Mouse (Mus musculus) kidney, adult 2 months (tissue): ENCODE data around the gene Phyhd1. TPM values are rescaled to one million over a fixed set of nuclear protein-coding genes. Genes with fewer than 3 reads are reported as not detected.

ENCODE experiments used
- DNase-seq: peaks from one replicate; pipeline ENCODE4 v3.0.0; 2021
- H3K27ac ChIP-seq: fragments of 200-500 bp; 2 replicates; pipeline ENCODE4 v1.5.1; 2012; ENCODE audit warnings: low read depth, low read length, control low read depth, inconsistent platforms; ENCODE audit not compliant: insufficient read depth
- H3K27me3 ChIP-seq: fragments of 200-500 bp; replicated peaks from 2 replicates; pipeline ENCODE4 v1.6.1; 2012; ENCODE audit warnings: mild to moderate bottlenecking, moderate library complexity, low read length, inconsistent platforms; ENCODE audit not compliant: control insufficient read depth, insufficient read depth
- H3K36me3 ChIP-seq: fragments of 200-500 bp; 2 replicates; pipeline ENCODE4 v1.6.1; 2012; ENCODE audit warnings: mild to moderate bottlenecking, moderate library complexity, low read length, inconsistent platforms; ENCODE audit not compliant: control insufficient read depth, insufficient read depth
- H3K4me1 ChIP-seq: fragments of 200-500 bp; 2 replicates; pipeline ENCODE4 v1.6.1; 2011; ENCODE audit warnings: low read length; ENCODE audit not compliant: control insufficient read depth, insufficient read depth
- H3K4me3 ChIP-seq: fragments of 200-500 bp; 2 replicates; pipeline ENCODE4 v1.5.1; 2011; ENCODE audit warnings: mild to moderate bottlenecking, low read depth, low read length, control low read depth; ENCODE audit not compliant: insufficient read depth
- CTCF ChIP-seq: fragments of 200-500 bp; conservative IDR thresholded peaks from 2 replicates; pipeline ENCODE4 v1.5.1; 2011; ENCODE audit warnings: low read depth, mild to moderate bottlenecking, control low read depth, low read length, moderate library complexity, mixed read lengths; ENCODE audit not compliant: insufficient read depth, insufficient read length
- POLR2A ChIP-seq: fragments of 200-500 bp; IDR thresholded peaks from one replicate; pipeline ENCODE4 v1.6.1; 2011; ENCODE audit warnings: low read depth, low read length, control low read depth
- WGBS: fragments of 180-500 bp; shearing (Covaris S2); methylation state at CpG from one replicate; pipeline ENCODE4 v1.1.7; 2018; 5-methylcytosine and 5-hydroxymethylcytosine counted together
- polyA plus RNA-seq: library from polyadenylated mRNA; depleted of rRNA; stranded (reverse); fragments of >200 nt; gene quantifications from 2 replicates; pipeline ENCODE4 v1.2.3, GENCODE M21; 2012

Phyhd1 gene
- polyA plus RNA-seq, 1 experiment = 117 TPM

- no peak for DNase-seq
- no peak overlapping the region for H3K27ac ChIP-seq
- TF ChIP-seq POLR2A = no peak
- no peak for TF ChIP-seq CTCF
- 84% methylated on average over 3 of the region's 3 CpGs for WGBS
- H3K27me3 ChIP-seq = no peaks in the 10 kb centered on the region
- H3K36me3 ChIP-seq = peaks cover 8% of the 10 kb centered on the region
- no peak overlapping the region for H3K4me3 ChIP-seq
- no peaks in the 10 kb centered on the region for H3K4me1 ChIP-seq
These were observed 43.3 kb downstream of the Phyhd1 start for GRCm38 (mm10) chr2:30309351-30309750.

GRCm38 (mm10) chr2:30311481-30311880 lies 45.5 kb downstream of the Phyhd1 start:
- WGBS = 95% methylated on average over 2 of the region's 2 CpGs
- no peak for DNase-seq
- Histone ChIP-seq H3K27ac (no peak overlapping the region), H3K36me3 (peaks cover 11% of the 10 kb centered on the region), H3K4me3 (no peak overlapping the region), H3K27me3 (no peaks in the 10 kb centered on the region), H3K4me1 (no peaks in the 10 kb centered on the region)
- TF ChIP-seq CTCF (no peak), POLR2A (no peak)

GRCm38 (mm10) chr2:30316136-30316535 lies 50.1 kb downstream of the Phyhd1 start:
- Histone ChIP-seq H3K27me3 (no peaks in the 10 kb centered on the region), H3K4me3 (no peak overlapping the region), H3K27ac (no peak overlapping the region), H3K4me1 (no peaks in the 10 kb centered on the region), H3K36me3 (peaks cover 9% of the 10 kb centered on the region)
- DNase-seq = no peak
- TF ChIP-seq CTCF (0 out of 2 replicates have a peak, but pooled peaks have one; percentile 4), POLR2A (no peak)
- WGBS = 94% methylated on average over 4 of the region's 4 CpGs

GRCm38 (mm10) chr2:30316955-30317354 lies 51.0 kb downstream of the Phyhd1 start:
- TF ChIP-seq POLR2A = no peak
- no peak for TF ChIP-seq CTCF
- H3K27ac ChIP-seq = no peak overlapping the region
- WGBS = 96% methylated on average over 5 of the region's 5 CpGs
- peaks cover 9% of the 10 kb centered on the region for H3K36me3 ChIP-seq
- no peaks in the 10 kb centered on the region for H3K4me1 ChIP-seq
- no peak for DNase-seq
- H3K4me3 ChIP-seq = no peak overlapping the region
- H3K27me3 ChIP-seq = no peaks in the 10 kb centered on the region

- DNase-seq = no peak
- Histone ChIP-seq H3K27me3 (no peaks in the 10 kb centered on the region), H3K36me3 (peaks cover 3% of the 10 kb centered on the region), H3K4me1 (no peaks in the 10 kb centered on the region), H3K27ac (no peak overlapping the region), H3K4me3 (no peak overlapping the region)
- 88% methylated on average over 4 of the region's 4 CpGs for WGBS
- TF ChIP-seq POLR2A (no peak), CTCF (no peak)
These were observed 53.3 kb downstream of the Phyhd1 start for GRCm38 (mm10) chr2:30319260-30319659.

- Histone ChIP-seq H3K27me3 (no peaks in the 10 kb centered on the region), H3K36me3 (peaks cover 2% of the 10 kb centered on the region; the same call in 1 of the 2 replicates), H3K4me1 (no peaks in the 10 kb centered on the region), H3K27ac (no peak overlapping the region), H3K4me3 (no peak overlapping the region)
- DNase-seq = no peak
- WGBS = 89% methylated on average over 7 of the region's 7 CpGs
- TF ChIP-seq POLR2A (no peak), CTCF (no peak)
These were observed 57.1 kb downstream of the Phyhd1 start for GRCm38 (mm10) chr2:30323111-30323510.

GRCm38 (mm10) chr2:30325296-30325695 lies 59.3 kb downstream of the Phyhd1 start:
- Histone ChIP-seq H3K27me3 (no peaks in the 10 kb centered on the region), H3K36me3 (0 out of 2 replicates have a peak, but pooled peaks cover 2% of the 10 kb centered on the region), H3K4me3 (no peak overlapping the region), H3K4me1 (no peaks in the 10 kb centered on the region), H3K27ac (no peak overlapping the region)
- DNase-seq = no peak
- TF ChIP-seq CTCF = no peak
- no peak for TF ChIP-seq POLR2A
- WGBS = 95% methylated on average over 5 of the region's 5 CpGs
